Mouse (Mus musculus) ES-Bruce4 (cell line): ENCODE results near the gene Olfr640.

Source experiments
- EP300 ChIP-seq: IDR thresholded peaks from 2 replicates; pipeline ENCODE4 v1.6.1; 2011; ENCODE audit warnings: low read depth, low read length; ENCODE audit not compliant: insufficient read depth
- POLR2A ChIP-seq: IDR thresholded peaks from one replicate; pipeline ENCODE4 v1.8.1; 2011; ENCODE audit warnings: low read length; ENCODE audit not compliant: insufficient read depth

DNA sequence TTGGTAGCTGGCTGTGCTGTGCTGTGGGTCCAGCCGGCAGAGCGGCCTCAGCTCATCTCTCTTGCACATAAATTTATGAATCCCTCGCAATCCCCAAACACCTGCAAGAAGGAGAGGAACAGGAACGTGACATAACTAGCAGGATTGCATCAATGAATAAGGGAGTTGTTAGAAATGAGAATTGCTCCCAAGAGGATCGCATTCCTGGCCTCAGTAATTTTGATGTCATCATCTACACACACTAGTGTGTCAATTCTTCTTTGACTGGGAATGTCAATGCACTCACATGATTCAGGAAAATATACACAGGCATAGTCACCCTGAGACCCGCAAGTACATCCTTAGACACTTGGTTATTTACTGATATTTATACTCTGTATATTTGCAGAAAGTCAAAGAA lies at the start of gene Olfr640:
- TF ChIP-seq POLR2A (no peak), EP300 (no peak)
